ENCODE assay signal across 9 mouse cellular contexts in genomic region chr6:114283278-114283770, GRCm38 (mm10). TPM values are rescaled to one million over a fixed set of nuclear protein-coding genes. Genes with fewer than 3 reads are reported as not detected.
A peak's percentile ranks its signal among the peaks of the same experiment; 100 is the strongest.
DNase-seq lines count a peak whose midpoint lies in the region; ATAC-seq and TF ChIP-seq lines count a peak whose summit lies in the region.
"Had no signal": no experiment of that assay in that cellular context is flagged by ENCODE, and none has a peak within 500 bp of the region (broad histone marks: within the 10 kb centered on the region; RNA-seq: fewer than 3 reads in every experiment).

No protein-coding gene starts in this region.

- H3K27ac ChIP-seq in gastrocnemius, adult 2 months: no peak overlapping the region
- peak overlapping the region; percentile 89 for H3K27ac ChIP-seq in forebrain, postnatal 0 days (ENCODE audit: low read depth, low read length)
- H3K27ac ChIP-seq in midbrain, embryonic 14.5 days (replicated peaks; ENCODE audit: low read depth, low read length): peak overlapping the region; percentile 87
- no peak overlapping the region for H3K27ac ChIP-seq in liver, embryonic 12.5 days
- H3K27ac ChIP-seq: stomach, postnatal 0 days had no signal

- intact Hi-C loops in gastrocnemius, adult 2 months (cut with DNase I): no loop called here

- H3K4me3 ChIP-seq in gastrocnemius, adult 2 months: peak overlapping the region; percentile 45; the same call in 1 of the 2 replicates
- H3K4me3 ChIP-seq in G1E (ENCODE audit: low read depth, low read length): 0 out of 2 replicates have a peak overlapping the region, but pooled peaks have one; percentile 33
- H3K4me3 ChIP-seq in forebrain, postnatal 0 days (ENCODE audit: low read depth, low read length): peak overlapping the region; percentile 54
- H3K4me3 ChIP-seq in midbrain, embryonic 14.5 days (replicated peaks; ENCODE audit: low read depth, low read length): peak overlapping the region; percentile 71
- H3K4me3 ChIP-seq in liver, embryonic 12.5 days: no peak overlapping the region

- H3K4me2 ChIP-seq in forebrain, postnatal 0 days (ENCODE audit: low read depth): peak overlapping the region; percentile 65
- peak overlapping the region; percentile 64 for H3K4me2 ChIP-seq in midbrain, embryonic 14.5 days (ENCODE audit: low read length)
- no peak overlapping the region for H3K4me2 ChIP-seq in liver, embryonic 12.5 days

- H3K9ac ChIP-seq in forebrain, postnatal 0 days: peak overlapping the region; percentile 69
- peak overlapping the region; percentile 86 for H3K9ac ChIP-seq in midbrain, embryonic 14.5 days (replicated peaks; ENCODE audit: low read length)
- no peak overlapping the region for H3K9ac ChIP-seq in liver, embryonic 12.5 days

- ATAC-seq in G1E (ENCODE audit: extremely low read depth, insufficient number of reproducible peaks, low FRiP score, poor library complexity, severe bottlenecking): no peak
- peak; percentile 16 for ATAC-seq in forebrain, postnatal 0 days
- ATAC-seq in midbrain, embryonic 14.5 days (ENCODE audit: low FRiP score, low TSS enrichment): no peak; the same call in 1 of the 2 replicates
- ATAC-seq in liver, embryonic 12.5 days: no peak

- no peaks in the 10 kb centered on the region for H3K36me3 ChIP-seq in G1E (replicated peaks)
- no peaks in the 10 kb centered on the region for H3K36me3 ChIP-seq in forebrain, postnatal 0 days (ENCODE audit: insufficient read depth)
- H3K36me3 ChIP-seq in midbrain, embryonic 14.5 days (ENCODE audit: control insufficient read depth, insufficient read depth, low read length): no peaks in the 10 kb centered on the region
- H3K36me3 ChIP-seq in liver, embryonic 12.5 days: no peaks in the 10 kb centered on the region

- DNase-seq in gastrocnemius, adult 2 months: no peak
- DNase-seq in gastrocnemius, adult 8-10 months (ENCODE audit: low spot score in 2 of 2): no peak
- DNase-seq in G1E (ENCODE audit: low spot score): no peak
- no peak for DNase-seq in forebrain, postnatal 0 days
- DNase-seq in midbrain, embryonic 14.5 days: no peak
- DNase-seq in lung, postnatal 4 days: no peak
- no peak for DNase-seq in cerebellum, postnatal 10 days

- no peak for TF ChIP-seq CTCF in gastrocnemius, adult 2 months (IDR thresholded peaks at IDR 0.05)
- no peak for TF ChIP-seq CTCF in G1E (IDR thresholded peaks at IDR 0.05; ENCODE audit: low read depth, low read length)
- no peak for TF ChIP-seq CTCF in forebrain, postnatal 0 days (IDR thresholded peaks at IDR 0.05; ENCODE audit: low read depth)

- 4% methylated on average over 8 of the region's 8 CpGs for WGBS in forebrain, postnatal 0 days
- 8% methylated on average over 8 of the region's 8 CpGs for whole genome bisulfite sequencing in midbrain, embryonic 14.5 days
- 24% methylated on average over 8 of the region's 8 CpGs for WGBS in liver, embryonic 12.5 days (ENCODE audit: insufficient replicate concordance)

- no peaks in the 10 kb centered on the region for H3K27me3 ChIP-seq in G1E (ENCODE audit: insufficient read depth, low read length)
- H3K27me3 ChIP-seq in forebrain, postnatal 0 days (ENCODE audit: insufficient read depth, low read length): no peaks in the 10 kb centered on the region
- no peaks in the 10 kb centered on the region for H3K27me3 ChIP-seq in midbrain, embryonic 14.5 days (ENCODE audit: control insufficient read depth, insufficient read depth, low read length)
- peaks cover 88% of the 10 kb centered on the region for H3K27me3 ChIP-seq in liver, embryonic 12.5 days (replicated peaks)

- H3K9me3 ChIP-seq in G1E (replicated peaks): peaks cover 97% of the 10 kb centered on the region
- no peaks in the 10 kb centered on the region for H3K9me3 ChIP-seq in forebrain, postnatal 0 days (ENCODE audit: low read length)
- H3K9me3 ChIP-seq in midbrain, embryonic 14.5 days (ENCODE audit: control insufficient read depth, low read length): no peaks in the 10 kb centered on the region
- H3K9me3 ChIP-seq in liver, embryonic 12.5 days (replicated peaks): no peaks in the 10 kb centered on the region

- H3K4me1 ChIP-seq in G1E (ENCODE audit: insufficient read depth, low read depth, low read length): no peaks in the 10 kb centered on the region
- H3K4me1 ChIP-seq in forebrain, postnatal 0 days (ENCODE audit: insufficient read depth): peaks cover 22% of the 10 kb centered on the region; the same call in 1 of the 2 replicates
- peaks cover 38% of the 10 kb centered on the region for H3K4me1 ChIP-seq in midbrain, embryonic 14.5 days (ENCODE audit: control insufficient read depth, insufficient read depth, low read length)
- 0 out of 2 replicates have a peak, but pooled peaks cover 4% of the 10 kb centered on the region for H3K4me1 ChIP-seq in liver, embryonic 12.5 days

RNA-seq across cellular contexts. Expression of gene Slc6a1, which starts 0.9 kb away (rescaled TPM):
- total RNA-seq in gastrocnemius, adult 2 months (2021): under 1 TPM in 1 of 2 experiments, not detected in 1; 0.10 TPM
- total RNA-seq in gastrocnemius, adult 8-10 months (2022): under 1 TPM in 2 of 4 experiments, not detected in 2; 0.34 to 0.75 TPM
- total RNA-seq in G1E (2014; fragmentation: Nextera tagmentation) (not detected in 2 replicates), G1E (2017) (0.17 and 0.27 TPM in 2 replicates)
- polyA plus RNA-seq in G1E (2012): not detected in 2 replicates
- total RNA-seq in forebrain, postnatal 0 days (2014; rRNA removed): 221 and 302 TPM in 2 replicates
- 105 and 152 TPM in 2 replicates for polyA plus RNA-seq in forebrain, postnatal 0 days (2015; fragmentation: Nextera tagmentation; extraction: Ambion mirVana)
- 116 and 125 TPM in 2 replicates for polyA plus RNA-seq in midbrain, embryonic 14.5 days (2014; fragmentation: Nextera tagmentation; extraction: Ambion mirVana)
- not detected in 2 replicates for polyA plus RNA-seq in liver, embryonic 12.5 days (2016; fragmentation: Nextera tagmentation; extraction: Ambion mirVana)
- polyA plus RNA-seq: stomach, postnatal 0 days had no signal

Comparison
In these comparisons a context has a peak if more than half of its experiments do, and no peak if none do; other contexts are left out.
1. H3K27ac ChIP-seq: peak in forebrain, postnatal 0 days (single experiment) and midbrain, embryonic 14.5 days (single experiment); none in gastrocnemius, adult 2 months (single experiment) and liver, embryonic 12.5 days (single experiment).
2. RNA of gene Slc6a1, which starts 0.9 kb away (total RNA-seq): 221 to 302 TPM in forebrain, postnatal 0 days; 0.34 to 0.75 TPM in gastrocnemius, adult 8-10 months, 0.17 to 0.27 TPM in G1E and 0.10 TPM in gastrocnemius, adult 2 months; every median in the first group is over 100 times any median in the second.